Mouse (Mus musculus) limb, embryonic 13.5 days (tissue): ENCODE data around the gene Abhd4. TPM values are rescaled to one million over a fixed set of nuclear protein-coding genes. Genes with fewer than 3 reads are reported as not detected.
"Not testable (repeated sequence)": the region's sequence is repeated elsewhere in the genome, so short reads cannot be mapped to it uniquely, and the experiment has no call there.

Experiments used
- ATAC-seq: fragments of 200-750 bp; cut with Nextera tagmentation; 2 replicates; pipeline ENCODE4 v1.8.0; 2017; ENCODE audit warnings: low read depth, moderate number of reproducible peaks, moderate TSS enrichment; ENCODE audit not compliant: low FRiP score
- H3K27ac ChIP-seq: fragments of 300-500 bp; sonication (generic); 2 replicates; pipeline ENCODE4 v1.5.1; 2015; ENCODE audit warnings: inconsistent platforms, mild to moderate bottlenecking, moderate library complexity
- H3K27me3 ChIP-seq: fragments of 300-500 bp; sonication (generic); 2 replicates; pipeline ENCODE4 v1.6.1; 2015; ENCODE audit warnings: mild to moderate bottlenecking, inconsistent platforms
- H3K36me3 ChIP-seq: fragments of 300-500 bp; sonication (generic); 2 replicates; pipeline ENCODE4 v1.6.1; 2015; ENCODE audit warnings: inconsistent platforms, mild to moderate bottlenecking, moderate library complexity
- H3K4me1 ChIP-seq: fragments of 300-500 bp; sonication (generic); 2 replicates; pipeline ENCODE4 v1.6.1; 2015; ENCODE audit warnings: inconsistent platforms
- H3K4me2 ChIP-seq: fragments of 300-500 bp; sonication (generic); replicated peaks from 2 replicates; pipeline ENCODE4 v1.6.1; 2015; ENCODE audit warnings: inconsistent platforms, mild to moderate bottlenecking, moderate library complexity
- H3K4me3 ChIP-seq: fragments of 300-500 bp; sonication (generic); 2 replicates; pipeline ENCODE4 v1.5.1; 2015; ENCODE audit warnings: moderate library complexity, mild to moderate bottlenecking, inconsistent platforms
- H3K9ac ChIP-seq: fragments of 300-500 bp; sonication (generic); 2 replicates; pipeline ENCODE4 v1.6.1; 2015; ENCODE audit warnings: mild to moderate bottlenecking, inconsistent platforms
- H3K9me3 ChIP-seq: fragments of 300-500 bp; sonication (generic); 2 replicates; pipeline ENCODE4 v1.6.1; 2016; ENCODE audit warnings: inconsistent platforms
- WGBS: fragments of 180-500 bp; shearing (Covaris S2); methylation state at CpG from one replicate; pipeline ENCODE4 v1.1.7; 2015; 5-methylcytosine and 5-hydroxymethylcytosine counted together
- polyA plus RNA-seq: library from polyadenylated mRNA; unstranded; fragments of >200 nt; fragmentation: Nextera tagmentation; extraction: Ambion mirVana; gene quantifications from 2 replicates; pipeline ENCODE4 v1.2.1, GENCODE M21; 2015

Abhd4 gene
- polyA plus RNA-seq, 1 experiment from 2014 or later: 46.5 TPM

- no peak overlapping the region for H3K4me2 ChIP-seq
- no peak overlapping the region for H3K4me3 ChIP-seq
- 79% methylated on average over 5 of the region's 5 CpGs for WGBS
- no peak overlapping the region for H3K27ac ChIP-seq
- no peak overlapping the region for H3K9ac ChIP-seq
- H3K4me1 ChIP-seq: peaks cover 36% of the 10 kb centered on the region
- H3K36me3 ChIP-seq: no peaks in the 10 kb centered on the region
- H3K27me3 ChIP-seq: 0 out of 2 replicates have a peak, but pooled peaks cover 3% of the 10 kb centered on the region
- ATAC-seq: no peak
- no peaks in the 10 kb centered on the region for H3K9me3 ChIP-seq
These were observed 29.9 kb upstream of the Abhd4 start for GRCm38 (mm10) chr14:54224064-54224417.

- Histone ChIP-seq H3K4me1 (peaks cover 32% of the 10 kb centered on the region), H3K4me2 (no peak overlapping the region), H3K4me3 (no peak overlapping the region), H3K9me3 (no peaks in the 10 kb centered on the region), H3K27me3 (peaks cover 6% of the 10 kb centered on the region; the same call in 1 of the 2 replicates), H3K9ac (no peak overlapping the region), H3K27ac (no peak overlapping the region), H3K36me3 (no peaks in the 10 kb centered on the region)
- ATAC-seq: no peak
- 49% methylated on average over 16 of the region's 16 CpGs for WGBS
These were observed 29.2 kb upstream of the Abhd4 start for GRCm38 (mm10) chr14:54224484-54225467.

GRCm38 (mm10) chr14:54225725-54226124, 28.3 kb upstream of the Abhd4 start:
- 73% methylated on average over 11 of the region's 11 CpGs for WGBS
- Histone ChIP-seq H3K4me3 (no peak overlapping the region), H3K36me3 (no peaks in the 10 kb centered on the region), H3K4me1 (peaks cover 31% of the 10 kb centered on the region), H3K4me2 (no peak overlapping the region), H3K9me3 (no peaks in the 10 kb centered on the region), H3K27ac (no peak overlapping the region), H3K27me3 (peaks cover 6% of the 10 kb centered on the region; the same call in 1 of the 2 replicates), H3K9ac (no peak overlapping the region)
- ATAC-seq: no peak

GRCm38 (mm10) chr14:54226911-54227811, 26.8 kb upstream of the Abhd4 start:
- ATAC-seq: peak; percentile 24; the same call in 1 of the 2 replicates
- Histone ChIP-seq H3K27me3 (peaks cover 6% of the 10 kb centered on the region; the same call in 1 of the 2 replicates), H3K27ac (no peak overlapping the region), H3K4me2 (peak overlapping the region; percentile 66), H3K9me3 (no peaks in the 10 kb centered on the region), H3K4me3 (no peak overlapping the region), H3K4me1 (peaks cover 33% of the 10 kb centered on the region), H3K36me3 (no peaks in the 10 kb centered on the region), H3K9ac (no peak overlapping the region)
- WGBS: 38% methylated on average over 16 of the region's 16 CpGs

GRCm38 (mm10) chr14:54227911-54228451, 26.0 kb upstream of the Abhd4 start:
- no peaks in the 10 kb centered on the region for H3K36me3 ChIP-seq
- peak; percentile 64 for ATAC-seq
- H3K4me1 ChIP-seq: peaks cover 39% of the 10 kb centered on the region
- peak overlapping the region; percentile 34 for H3K4me3 ChIP-seq
- WGBS: under 1% methylated on average over 10 of the region's 10 CpGs
- peaks cover 6% of the 10 kb centered on the region; the same call in 1 of the 2 replicates for H3K27me3 ChIP-seq
- H3K9me3 ChIP-seq: no peaks in the 10 kb centered on the region
- peak overlapping the region; percentile 66 for H3K4me2 ChIP-seq
- no peak overlapping the region; the same call in 1 of the 2 replicates for H3K27ac ChIP-seq
- peak overlapping the region; percentile 64; the same call in 1 of the 2 replicates for H3K9ac ChIP-seq

GRCm38 (mm10) chr14:54228501-54228900, 25.5 kb upstream of the Abhd4 start:
- H3K27me3 ChIP-seq: peaks cover 6% of the 10 kb centered on the region; the same call in 1 of the 2 replicates
- H3K9me3 ChIP-seq: no peaks in the 10 kb centered on the region
- H3K36me3 ChIP-seq: no peaks in the 10 kb centered on the region
- peaks cover 43% of the 10 kb centered on the region for H3K4me1 ChIP-seq
- ATAC-seq: no peak
- 9% methylated on average over 7 of the region's 7 CpGs for WGBS
- H3K9ac ChIP-seq: peak overlapping the region; percentile 64
- H3K4me3 ChIP-seq: peak overlapping the region; percentile 34
- H3K4me2 ChIP-seq: peak overlapping the region; percentile 66
- no peak overlapping the region; the same call in 1 of the 2 replicates for H3K27ac ChIP-seq

GRCm38 (mm10) chr14:54228933-54229713, 24.9 kb upstream of the Abhd4 start:
- ATAC-seq: no peak
- Histone ChIP-seq H3K4me3 (peak overlapping the region; percentile 34), H3K9ac (peak overlapping the region; percentile 64), H3K27me3 (peaks cover 6% of the 10 kb centered on the region; the same call in 1 of the 2 replicates), H3K9me3 (no peaks in the 10 kb centered on the region), H3K4me1 (peaks cover 45% of the 10 kb centered on the region), H3K4me2 (peak overlapping the region; percentile 66), H3K27ac (no peak overlapping the region), H3K36me3 (no peaks in the 10 kb centered on the region)
- WGBS: 9% methylated on average over 25 of the region's 25 CpGs

GRCm38 (mm10) chr14:54229849-54230248, 24.1 kb upstream of the Abhd4 start:
- H3K4me1 ChIP-seq: peaks cover 48% of the 10 kb centered on the region
- not testable (repeated sequence) for H3K9me3 ChIP-seq, ATAC-seq, H3K4me2 ChIP-seq, H3K9ac ChIP-seq, H3K27me3 ChIP-seq, H3K4me3 ChIP-seq, H3K36me3 ChIP-seq, H3K27ac ChIP-seq
- 74% methylated on average over 4 of the region's 4 CpGs for WGBS

- H3K4me2 ChIP-seq: no peak overlapping the region
- 90% methylated on average over 14 of the region's 14 CpGs for WGBS
- H3K27ac ChIP-seq: no peak overlapping the region
- no peak for ATAC-seq
- no peak overlapping the region for H3K9ac ChIP-seq
- H3K27me3 ChIP-seq: peaks cover 6% of the 10 kb centered on the region; the same call in 1 of the 2 replicates
- peaks cover 13% of the 10 kb centered on the region for H3K36me3 ChIP-seq
- no peaks in the 10 kb centered on the region for H3K9me3 ChIP-seq
- no peak overlapping the region for H3K4me3 ChIP-seq
- peaks cover 47% of the 10 kb centered on the region for H3K4me1 ChIP-seq
These were observed 23.3 kb upstream of the Abhd4 start for GRCm38 (mm10) chr14:54230638-54231150.

GRCm38 (mm10) chr14:54231176-54231956, 22.6 kb upstream of the Abhd4 start:
- Histone ChIP-seq H3K9me3 (no peaks in the 10 kb centered on the region), H3K36me3 (peaks cover 18% of the 10 kb centered on the region), H3K27ac (no peak overlapping the region), H3K27me3 (peaks cover 3% of the 10 kb centered on the region; the same call in 1 of the 2 replicates), H3K4me3 (no peak overlapping the region), H3K4me2 (no peak overlapping the region), H3K4me1 (peaks cover 47% of the 10 kb centered on the region), H3K9ac (no peak overlapping the region)
- ATAC-seq: no peak
- 86% methylated on average over 21 of the region's 21 CpGs for WGBS
